Mouse (Mus musculus) leukemia stem cell, adult 10-12 weeks (primary cell): ENCODE data around the gene Parvb. TPM values are rescaled to one million over a fixed set of nuclear protein-coding genes. Genes with fewer than 3 reads are reported as not detected.

Experiments used
- polyA plus RNA-seq: library from polyadenylated mRNA; stranded (reverse); fragments of >175 nt; gene quantifications from 2 replicates; pipeline ENCODE4 v1.2.3, GENCODE M21; 2012; ENCODE audit warnings: low replicate concordance

Gene Parvb
- 25.9 and 71.1 TPM in 2 replicates for polyA plus RNA-seq

DNA sequence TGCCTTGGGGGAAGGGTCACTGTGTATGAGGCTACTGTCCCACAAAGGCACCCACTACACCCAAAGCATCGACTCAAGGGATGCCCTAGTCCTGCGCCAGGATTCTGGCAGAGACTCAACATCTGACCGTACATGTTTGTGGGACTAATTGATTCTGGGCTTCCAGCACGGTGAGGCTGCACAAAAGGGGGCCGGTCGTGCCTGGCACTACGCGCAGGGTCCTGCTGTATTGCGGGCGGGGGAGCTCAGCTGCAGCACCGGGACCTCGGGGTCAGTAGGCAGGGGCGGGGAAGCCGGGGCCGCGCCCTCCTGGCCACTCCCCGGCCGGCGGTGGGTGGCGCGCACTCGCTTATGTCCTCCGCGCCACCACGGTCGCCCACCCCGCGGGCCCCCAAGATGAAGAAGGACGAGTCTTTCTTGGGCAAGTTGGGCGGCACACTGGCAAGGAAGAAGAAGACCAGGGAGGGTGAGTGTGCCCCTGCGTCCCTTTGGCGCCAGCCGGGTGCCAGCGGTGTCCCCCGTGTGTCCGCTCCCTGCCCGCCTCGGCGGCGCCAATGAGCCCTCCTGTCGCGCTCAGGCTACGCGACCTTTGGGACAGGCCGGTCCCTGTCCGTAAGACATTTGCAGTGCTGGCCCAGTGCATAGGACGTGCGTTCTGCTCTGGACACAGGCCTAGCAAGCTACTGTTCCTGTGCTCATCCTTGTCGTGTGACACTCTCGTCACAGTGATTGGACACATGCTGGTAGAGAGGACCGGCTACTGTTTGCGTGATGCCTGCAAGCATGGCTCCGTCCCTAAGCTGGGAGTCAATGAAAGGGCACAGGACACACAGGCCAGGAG lies at the start of gene Parvb:
Parvb (plus strand) TSS at position 323 of the 841 bp plus-strand sequence.

DNA sequence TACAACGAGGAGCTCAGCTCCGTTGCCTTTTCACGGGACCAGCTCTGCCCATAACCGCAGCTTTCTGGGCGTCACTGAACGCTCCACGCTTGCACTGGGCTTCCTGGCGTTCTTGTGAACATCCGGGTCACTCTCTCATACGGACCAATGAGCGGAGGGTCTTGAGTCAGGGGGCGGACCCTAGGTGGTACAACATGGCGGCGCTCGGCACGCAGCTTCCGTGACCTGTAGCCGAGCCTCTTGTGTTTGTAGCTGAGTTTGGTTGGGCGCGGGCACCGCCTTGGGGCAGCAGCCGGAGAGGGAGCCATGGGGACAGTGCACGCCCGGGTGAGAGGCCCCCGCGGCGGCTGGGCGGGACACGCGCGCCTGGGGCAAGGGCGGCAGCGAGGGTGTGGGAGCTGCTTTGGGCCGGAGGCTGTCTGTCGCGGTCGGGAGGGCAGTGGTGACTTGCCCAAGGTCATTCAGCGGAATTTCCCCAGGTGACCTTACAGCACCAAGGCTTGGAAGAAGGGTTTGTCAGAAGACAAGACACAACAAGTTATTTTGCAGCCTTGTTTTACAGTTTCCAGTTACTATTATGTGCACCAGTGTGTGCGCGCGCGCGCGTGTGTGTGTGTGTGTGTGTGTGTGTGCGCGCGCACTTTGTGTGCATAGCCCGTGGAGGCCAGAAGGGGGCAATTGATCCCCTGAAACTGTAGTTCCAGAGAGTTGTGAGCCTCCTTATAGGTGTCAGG lies 39.6 kb upstream of the Parvb start, which contains the start of gene Samm50:
Samm50 (plus strand) TSS at position 184 of the 734 bp plus-strand sequence.

DNA sequence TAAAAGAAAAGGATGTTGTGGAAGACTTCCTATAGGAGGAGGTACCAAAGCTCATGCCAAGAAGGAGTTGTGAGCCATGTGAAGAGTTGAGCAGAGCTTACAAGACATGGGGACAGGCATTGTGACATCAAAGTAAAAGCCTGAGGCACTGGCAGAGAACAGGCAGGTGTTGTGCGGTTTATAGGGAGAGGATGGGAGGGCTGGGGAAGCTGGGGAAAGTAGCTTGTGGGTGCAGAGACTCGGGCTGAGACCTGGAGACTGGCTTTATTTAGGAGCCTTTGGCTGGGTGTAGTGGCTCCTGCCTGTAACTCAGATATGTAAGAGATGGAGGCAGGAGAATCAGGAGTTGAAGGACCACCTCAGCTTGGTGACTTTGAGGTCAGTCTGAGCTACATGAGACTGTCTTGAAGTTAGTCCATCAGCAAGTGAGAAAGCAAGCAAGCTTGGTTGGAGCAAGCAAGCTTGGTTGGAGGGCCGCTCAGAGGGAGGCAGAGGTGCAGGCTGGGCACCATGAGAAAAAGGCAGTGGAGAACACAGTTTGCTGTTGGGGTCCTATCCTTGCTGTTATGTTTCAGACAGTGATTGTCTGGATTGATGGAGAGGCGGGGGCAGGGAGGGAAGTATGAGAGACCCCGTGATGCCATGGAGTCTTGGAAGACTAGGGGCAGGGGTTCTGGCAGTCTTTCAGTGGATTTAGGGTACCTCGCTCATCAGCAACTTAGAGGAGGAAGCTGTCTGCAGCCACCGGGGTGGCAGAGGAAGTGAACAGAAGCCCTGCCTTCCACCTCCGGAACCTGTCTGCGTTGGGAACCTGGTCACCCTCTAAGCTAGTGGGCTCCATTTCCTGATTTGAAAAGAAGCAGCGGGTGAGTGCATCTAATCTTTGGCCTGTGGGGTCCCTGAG lies 92.4 kb downstream of the Parvb start, which contains the start of gene Parvg:
Parvg (plus strand) TSS at position 61 of the 904 bp plus-strand sequence.

Other genes with a start within 250 kb of the Parvb start
- not detected in 2 replicates for gene Efcab6, start 166.7 kb upstream of the Parvb start, polyA plus RNA-seq
- gene Sult4a1, start 126.3 kb upstream of the Parvb start, polyA plus RNA-seq, result not detected in 2 replicates
- not detected in 2 replicates for gene Pnpla5, start 108.9 kb upstream of the Parvb start, polyA plus RNA-seq
- gene Pnpla3, start 64.2 kb upstream of the Parvb start, polyA plus RNA-seq, result not detected in 2 replicates
- 32.9 and 34.3 TPM in 2 replicates for gene Samm50, start 39.8 kb upstream of the Parvb start, polyA plus RNA-seq
- 6.7 and 19.3 TPM in 2 replicates for gene Parvg, start 92.0 kb downstream of the Parvb start, polyA plus RNA-seq
- gene Shisal1, start 215.1 kb downstream of the Parvb start, polyA plus RNA-seq, result not detected in 2 replicates